Mouse (Mus musculus): Measurements from ENCODE around the gene Coro2a.
A peak's percentile ranks its signal among the peaks of the same experiment; 100 is the strongest.
"Not testable (repeated sequence)": the region's sequence is repeated elsewhere in the genome, so short reads cannot be mapped to it uniquely, and the experiment has no call there.

Coro2a gene

GRCm38 (mm10) chr4:46601844-46602423 lies at the start of gene Coro2a:
Gene Coro2a (minus strand): TSS chr4:46602202.
- peak; percentile 67 for DNase-seq (ENCODE audit: low read depth, low spot score)

DNA sequence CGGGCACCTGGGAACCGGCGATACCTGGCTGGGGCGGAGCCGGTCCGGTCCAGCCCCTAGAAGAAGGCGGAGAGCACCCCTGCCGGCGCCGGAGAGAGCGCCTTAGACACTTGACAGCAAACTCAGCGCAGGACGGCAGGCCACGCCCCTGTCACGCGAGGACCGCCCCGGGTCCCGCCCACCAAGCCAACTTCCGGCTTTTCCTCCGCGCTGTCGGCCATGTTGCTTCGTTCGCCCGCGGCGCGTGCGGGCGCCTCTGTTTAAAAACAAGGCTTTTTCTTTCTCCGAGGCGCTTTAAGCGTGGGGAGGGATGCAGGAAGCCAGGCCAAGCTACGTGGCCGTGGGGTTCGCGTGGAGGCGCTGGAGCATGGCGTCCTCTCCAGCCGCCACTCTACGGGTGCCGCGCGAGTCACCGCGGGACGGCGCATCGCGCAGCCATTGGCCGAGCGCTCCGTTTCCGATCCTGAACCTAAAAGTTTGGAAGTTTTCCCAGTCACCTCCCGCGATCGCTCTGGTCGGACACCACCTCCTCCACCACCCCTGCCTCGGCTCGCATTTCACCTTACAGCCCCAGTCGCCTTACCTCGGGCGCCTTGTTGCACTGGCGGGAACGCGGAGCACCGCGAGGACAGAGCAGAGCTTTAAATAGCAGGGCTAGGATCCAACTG lies 48.2 kb upstream of the Coro2a start, which contains the start of gene Tbc1d2:
Tbc1d2 (minus strand) TSS at position 124 of the 668 bp plus-strand sequence.
- peak; percentile 90 for DNase-seq (ENCODE audit: low read depth, low spot score)

DNA sequence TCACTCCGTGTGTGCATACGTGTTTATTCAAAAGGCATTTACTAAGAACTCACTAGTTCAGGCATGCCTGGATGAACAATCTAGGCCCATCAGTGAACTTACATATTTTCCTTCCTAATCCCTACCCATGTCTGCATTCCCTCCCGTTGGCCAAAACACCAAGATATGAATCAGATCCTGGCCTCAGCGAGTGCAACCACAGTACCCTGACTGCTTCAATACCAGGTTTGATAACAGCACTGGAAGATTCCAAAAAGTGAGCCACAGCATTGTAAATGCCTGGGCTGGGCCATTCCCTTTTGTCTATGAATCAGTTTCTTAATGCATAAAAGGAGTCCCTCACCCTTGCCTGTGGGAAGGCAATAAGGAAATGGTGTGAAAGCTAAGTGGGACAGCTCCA lies 47.2 kb upstream of the Coro2a start:
- no peak for DNase-seq (ENCODE audit: low read depth, low spot score)

DNA sequence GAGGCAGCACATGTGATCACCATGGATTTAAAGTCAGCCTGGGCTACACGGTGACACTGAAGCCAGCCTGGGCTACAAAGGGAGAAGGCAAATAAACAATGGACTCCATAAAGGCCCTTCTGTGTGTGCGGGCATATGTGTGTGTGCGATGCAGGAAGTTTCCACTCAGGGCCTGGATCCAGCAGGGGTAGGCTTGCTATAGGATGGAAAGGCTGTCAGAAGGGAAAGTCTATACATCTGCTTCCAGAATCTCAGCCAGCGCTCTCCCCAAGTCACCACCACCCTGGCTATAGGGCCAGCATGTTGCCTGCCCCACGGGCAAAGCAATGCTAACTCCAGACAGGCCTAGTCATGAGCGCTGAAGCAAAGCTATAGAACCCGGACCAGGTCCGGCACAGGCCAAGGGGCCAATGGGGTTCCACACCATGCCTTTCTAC lies 41.7 kb upstream of the Coro2a start:
- DNase-seq (ENCODE audit: low read depth, low spot score) = no peak

- DNase-seq (ENCODE audit: low read depth, low spot score) = no peak
These were observed 41.1 kb upstream of the Coro2a start for GRCm38 (mm10) chr4:46642924-46643675.

- DNase-seq (ENCODE audit: low read depth, low spot score) = no peak
These were observed 39.3 kb upstream of the Coro2a start for GRCm38 (mm10) chr4:46641283-46641682.

GRCm38 (mm10) chr4:46639866-46640265 lies 37.9 kb upstream of the Coro2a start:
- no peak for DNase-seq (ENCODE audit: low read depth, low spot score)

DNA sequence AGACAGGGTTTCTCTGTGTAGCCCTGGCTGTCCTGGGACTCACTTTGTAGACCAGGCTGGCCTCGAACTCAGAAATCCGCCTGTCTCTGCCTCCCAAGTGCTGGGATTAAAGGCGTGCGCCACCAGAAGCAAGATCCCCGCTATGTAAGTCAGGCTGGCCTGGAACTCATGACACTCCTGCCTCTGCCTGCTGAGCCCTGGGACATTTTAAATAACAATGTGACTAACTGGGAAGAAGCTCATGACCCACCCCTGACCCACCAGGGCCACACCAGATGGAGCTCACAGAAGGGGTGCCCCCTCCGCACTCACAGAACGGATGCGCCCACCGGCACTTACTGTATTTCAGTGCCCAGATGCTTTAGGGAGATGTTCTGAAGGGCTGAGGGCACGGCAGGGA lies 35.2 kb upstream of the Coro2a start:
- not testable (repeated sequence) for DNase-seq (ENCODE audit: low read depth, low spot score)

DNA sequence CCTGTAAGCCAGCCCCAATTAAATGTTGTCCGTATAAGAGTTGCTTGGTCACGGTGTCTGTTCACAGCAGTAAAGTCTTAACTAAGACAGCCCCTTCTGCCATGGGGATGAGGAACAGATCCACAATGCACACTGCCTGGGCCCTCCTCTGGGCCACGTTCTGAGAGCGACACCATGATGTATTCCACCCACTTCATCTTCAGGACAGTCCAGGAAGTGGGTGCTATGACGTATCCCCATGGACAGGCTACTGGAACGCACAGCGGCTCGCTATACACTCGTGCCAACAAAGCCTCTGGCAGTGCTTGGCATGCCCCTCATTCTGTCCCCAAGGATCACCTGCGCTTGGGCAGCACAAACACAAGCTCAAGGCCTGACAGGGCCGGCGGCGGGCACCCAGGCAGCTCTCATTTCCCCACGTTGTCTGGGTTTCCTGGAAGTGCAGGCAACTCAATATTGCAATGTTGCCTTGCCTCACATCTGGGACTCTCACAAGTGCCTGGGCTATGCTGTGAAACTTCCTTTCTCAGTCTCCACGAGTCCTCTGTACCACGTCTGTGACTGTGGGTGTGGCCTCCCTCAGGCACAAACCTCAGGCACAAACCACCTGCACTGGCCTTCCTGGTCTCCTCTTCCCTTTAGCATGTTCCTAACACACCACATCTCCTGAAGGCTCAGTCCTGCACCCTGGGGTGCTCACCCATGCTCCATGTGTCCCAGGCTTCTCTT lies 33.9 kb upstream of the Coro2a start:
- no peak for DNase-seq (ENCODE audit: low read depth, low spot score)

GRCm38 (mm10) chr4:46634881-46635280 lies 32.9 kb upstream of the Coro2a start:
- no peak for DNase-seq (ENCODE audit: low read depth, low spot score)

- not testable (repeated sequence) for DNase-seq (ENCODE audit: low read depth, low spot score)
These were observed 31.6 kb upstream of the Coro2a start for GRCm38 (mm10) chr4:46633565-46633964.

DNA sequence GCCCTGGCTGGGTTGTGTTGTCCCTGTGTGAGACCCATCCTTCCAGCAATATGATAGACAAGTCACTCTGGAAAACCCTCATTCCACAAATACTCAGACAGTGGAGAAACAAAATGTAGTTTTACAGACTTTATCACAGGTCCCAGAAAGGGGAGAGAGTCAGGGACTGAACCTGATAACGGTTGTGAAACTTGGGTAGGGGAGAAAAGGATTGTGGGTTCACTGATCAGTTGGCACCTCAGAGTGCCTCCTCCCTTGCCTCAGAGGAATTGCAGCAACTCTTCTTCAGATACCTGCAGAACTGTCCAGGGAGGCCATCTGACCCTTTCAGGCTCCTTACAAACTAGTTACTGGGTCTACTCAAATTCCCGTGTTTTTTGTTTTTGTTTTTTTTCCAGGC lies 30.5 kb upstream of the Coro2a start:
- no peak for DNase-seq (ENCODE audit: low read depth, low spot score)

DNA sequence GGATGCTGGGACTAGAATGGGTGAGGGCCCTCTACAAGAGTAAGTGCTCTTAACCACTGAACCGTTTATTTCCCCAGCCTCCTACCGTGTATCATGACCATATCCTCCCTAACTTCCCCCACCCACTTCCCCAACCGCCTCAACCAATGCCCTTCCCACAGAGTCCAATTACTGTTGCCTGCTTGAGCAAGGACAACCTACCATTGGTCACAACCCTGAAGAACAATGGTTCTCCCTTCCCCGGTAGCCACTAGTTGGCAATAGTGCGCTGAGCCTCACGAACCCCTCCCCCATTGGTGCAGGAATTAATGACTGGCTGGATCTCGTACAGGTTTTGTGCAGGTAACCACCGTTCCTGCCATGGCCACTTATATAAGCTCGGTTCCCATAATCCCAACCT lies 28.4 kb upstream of the Coro2a start:
- no peak for DNase-seq (ENCODE audit: low read depth, low spot score)

- no peak for DNase-seq (ENCODE audit: low read depth, low spot score)
These were observed 26.9 kb upstream of the Coro2a start for GRCm38 (mm10) chr4:46628873-46629272.

DNA sequence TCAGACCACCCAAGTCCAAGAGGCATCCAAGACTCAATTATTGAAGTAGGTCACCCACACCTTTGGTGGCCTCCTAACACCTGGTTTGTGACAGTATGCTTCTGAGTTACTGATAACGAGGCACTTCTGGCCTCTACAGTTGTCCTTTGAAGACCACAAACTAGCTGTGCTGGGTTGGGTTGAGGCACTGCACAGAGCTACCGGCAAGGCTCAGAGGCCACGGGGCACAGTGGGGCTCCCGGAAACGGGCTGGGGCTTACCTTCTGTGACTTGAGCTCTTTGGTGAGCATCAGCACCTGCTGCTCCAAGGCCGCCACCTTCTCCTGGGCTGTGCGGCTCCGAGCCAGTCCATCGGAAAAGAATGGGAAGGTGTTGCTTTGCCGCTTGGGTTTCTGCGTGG lies 26.1 kb upstream of the Coro2a start:
- no peak for DNase-seq (ENCODE audit: low read depth, low spot score)

DNA sequence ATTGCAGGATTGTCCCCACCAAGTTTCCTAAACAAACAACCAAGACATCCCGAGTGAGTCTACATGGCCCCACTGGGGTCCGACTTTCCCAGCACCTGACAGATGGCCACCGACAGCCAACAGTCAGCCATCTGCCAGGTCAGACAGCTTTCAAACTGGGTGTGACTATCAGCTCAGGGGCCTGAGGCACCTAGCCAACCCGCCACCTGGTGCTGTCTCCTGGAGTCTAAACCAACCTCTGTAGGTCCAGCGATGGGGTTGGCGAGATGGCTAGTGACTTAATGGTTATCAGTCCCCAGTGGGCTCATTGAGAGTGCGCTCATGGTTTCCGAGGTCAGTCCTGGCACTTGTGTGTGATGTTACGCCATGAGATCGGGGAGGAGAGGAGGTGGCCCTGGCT lies 23.1 kb upstream of the Coro2a start:
- no peak for DNase-seq (ENCODE audit: low read depth, low spot score)

- no peak for DNase-seq (ENCODE audit: low read depth, low spot score)
These were observed 21.0 kb upstream of the Coro2a start for GRCm38 (mm10) chr4:46623007-46623406.

GRCm38 (mm10) chr4:46620946-46621345 lies 18.9 kb upstream of the Coro2a start:
- DNase-seq (ENCODE audit: low read depth, low spot score) = no peak

DNA sequence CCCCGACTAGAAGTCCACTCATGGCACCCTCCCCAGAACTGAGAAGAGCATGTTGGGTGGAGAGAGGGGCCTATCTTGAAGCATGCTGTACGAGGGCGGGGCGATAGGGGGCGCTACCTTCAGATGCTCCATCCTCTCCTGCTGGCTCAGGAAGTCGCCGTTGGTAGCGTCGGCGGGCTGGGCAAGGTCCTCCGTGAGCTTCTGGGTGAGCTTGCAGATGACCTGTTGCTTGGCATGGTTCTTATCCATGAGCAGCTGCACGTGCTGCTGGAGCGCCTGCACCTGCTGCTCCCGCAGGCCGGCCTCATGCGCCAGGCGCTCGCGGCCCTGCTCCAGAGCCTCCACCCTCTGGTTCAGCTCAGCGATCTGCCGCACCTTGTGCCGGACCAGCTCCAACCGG lies 18.3 kb upstream of the Coro2a start:
- DNase-seq (ENCODE audit: low read depth, low spot score) = no peak

DNA sequence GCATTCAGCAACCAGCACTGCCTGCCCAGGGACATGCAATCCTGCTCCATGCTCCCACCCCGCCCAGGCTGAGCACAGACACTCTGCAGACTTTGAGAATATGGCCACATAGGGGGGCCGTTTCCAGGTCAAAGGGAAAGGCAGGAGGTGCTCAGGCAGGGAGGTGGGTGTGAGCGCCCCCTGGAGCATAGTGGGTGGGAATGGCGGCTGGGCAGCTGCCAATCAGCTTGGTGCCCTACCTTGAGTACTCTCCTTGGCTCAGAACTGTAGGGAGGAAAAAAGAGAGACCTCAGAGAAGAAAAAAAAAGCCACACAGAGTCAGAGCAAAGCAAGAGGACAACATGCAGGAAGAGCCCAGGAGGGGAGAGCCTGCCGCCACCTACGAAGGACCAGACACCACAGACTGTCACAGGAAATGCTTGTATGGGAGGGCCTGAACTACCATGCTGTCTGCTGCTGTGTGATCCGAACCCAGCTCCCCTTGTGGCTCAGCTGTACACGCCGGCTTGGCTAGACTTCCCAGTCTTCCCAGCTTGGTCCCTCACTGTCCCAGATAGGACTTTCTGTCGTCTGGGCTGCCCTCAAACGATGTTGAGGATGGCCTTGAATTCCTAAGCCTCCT lies 16.3 kb upstream of the Coro2a start:
- DNase-seq (ENCODE audit: low read depth, low spot score) = no peak

- no peak for DNase-seq (ENCODE audit: low read depth, low spot score)
These were observed 15.4 kb upstream of the Coro2a start for GRCm38 (mm10) chr4:46617408-46617807.

GRCm38 (mm10) chr4:46614641-46615040 lies 12.6 kb upstream of the Coro2a start:
- DNase-seq (ENCODE audit: low read depth, low spot score) = no peak
